Mouse (Mus musculus) layer of hippocampus, adult 9-10 months (tissue): Measurements from ENCODE around the gene Rflna.

Experiments used
- DNase-seq: peaks from one replicate; pipeline ENCODE4 v3.0.0; 2022; ENCODE audit warnings: low spot score

Gene Rflna

GRCm38 (mm10) chr5:125002969-125003872 lies at the start of gene Rflna:
Gene Rflna, plus strand, starts transcription at chr5:125003221.
- no peak for DNase-seq

GRCm38 (mm10) chr5:124954404-124955305 lies 48.4 kb upstream of the Rflna start:
- DNase-seq: no peak

GRCm38 (mm10) chr5:124957491-124957890 lies 45.5 kb upstream of the Rflna start:
- no peak for DNase-seq

- no peak for DNase-seq
These were observed 43.9 kb upstream of the Rflna start for GRCm38 (mm10) chr5:124959099-124959498.

- no peak for DNase-seq
These were observed 42.7 kb upstream of the Rflna start for GRCm38 (mm10) chr5:124960131-124960901.

GRCm38 (mm10) chr5:124961433-124961832 lies 41.6 kb upstream of the Rflna start:
- no peak for DNase-seq

GRCm38 (mm10) chr5:124962761-124963160 lies 40.3 kb upstream of the Rflna start:
- no peak for DNase-seq

- no peak for DNase-seq
These were observed 39.0 kb upstream of the Rflna start for GRCm38 (mm10) chr5:124963806-124964672.

- DNase-seq: no peak
These were observed 36.2 kb upstream of the Rflna start for GRCm38 (mm10) chr5:124966622-124967332.

- DNase-seq: no peak
These were observed 33.2 kb upstream of the Rflna start for GRCm38 (mm10) chr5:124969790-124970189.

- no peak for DNase-seq
These were observed 16.8 kb upstream of the Rflna start for GRCm38 (mm10) chr5:124986222-124986621.

GRCm38 (mm10) chr5:124986656-124987055 lies 16.4 kb upstream of the Rflna start:
- DNase-seq: no peak

GRCm38 (mm10) chr5:124989724-124990123 lies 13.3 kb upstream of the Rflna start:
- DNase-seq: no peak

GRCm38 (mm10) chr5:124992323-124992722 lies 10.7 kb upstream of the Rflna start:
- DNase-seq: no peak

GRCm38 (mm10) chr5:124992891-124993290 lies 10.1 kb upstream of the Rflna start:
- no peak for DNase-seq

GRCm38 (mm10) chr5:124996816-124997215 lies 6.2 kb upstream of the Rflna start:
- DNase-seq: peak; percentile 45

GRCm38 (mm10) chr5:124997913-124998312 lies 5.1 kb upstream of the Rflna start:
- DNase-seq: no peak

GRCm38 (mm10) chr5:125000756-125001250 lies 2.2 kb upstream of the Rflna start:
- DNase-seq: no peak

- no peak for DNase-seq
These were observed 843 bp downstream of the Rflna start for GRCm38 (mm10) chr5:125003873-125004255.
